Mouse (Mus musculus) MEL (cell line): ENCODE data around the gene Dock3. TPM values are rescaled to one million over a fixed set of nuclear protein-coding genes. Genes with fewer than 3 reads are reported as not detected.

Experiments used
- DNase-seq: peaks from one replicate; pipeline ENCODE4 v3.0.0; 2011; ENCODE audit warnings: low read depth, low spot score
- H3K27ac ChIP-seq: 2 replicates; pipeline ENCODE4 v1.5.1; 2012; ENCODE audit warnings: low read depth, mild to moderate bottlenecking, control low read depth, low read length, moderate library complexity; ENCODE audit not compliant: control insufficient read depth
- H3K27me3 ChIP-seq, 2 experiments: fragments of 150-350 bp in 1 of 2; sonication (generic) in 1 of 2; 2 replicates each; pipeline ENCODE4 v1.6.1; 2012; ENCODE audit warnings: low read length in 2 of 2, mild to moderate bottlenecking in 2 of 2, improper control_type of control experiment in 1 of 2, moderate library complexity in 1 of 2; ENCODE audit not compliant: insufficient read depth in 2 of 2, control insufficient read depth in 1 of 2
- H3K36me3 ChIP-seq, 2 experiments: 2 replicates each; pipeline ENCODE4 v1.6.1; 2012 to 2014; ENCODE audit warnings: low read length in 2 of 2, improper control_type of control experiment in 1 of 2, inconsistent platforms in 1 of 2, mild to moderate bottlenecking in 1 of 2; ENCODE audit not compliant: insufficient read depth in 2 of 2, control insufficient read depth in 1 of 2
- H3K4me1 ChIP-seq, 2 experiments: fragments of 150-350 bp in 1 of 2; sonication (generic) in 1 of 2; 2 replicates each; pipeline ENCODE4 v1.6.1; 2012; ENCODE audit warnings: low read length in 2 of 2, improper control_type of control experiment in 1 of 2, mild to moderate bottlenecking in 1 of 2; ENCODE audit not compliant: insufficient read depth in 2 of 2, control insufficient read depth in 1 of 2
- H3K4me3 ChIP-seq, 2 experiments: fragments of 150-350 bp in 1 of 2; sonication (generic) in 1 of 2; 2 replicates each; pipeline ENCODE4 v1.5.1; 2012; ENCODE audit warnings: low read depth in 2 of 2, low read length in 2 of 2, mild to moderate bottlenecking in 2 of 2, moderate library complexity in 2 of 2, control low read depth in 1 of 2, improper control_type of control experiment in 1 of 2; ENCODE audit not compliant: control insufficient read depth in 1 of 2, insufficient read depth in 1 of 2
- H3K79me2 ChIP-seq: 2 replicates; pipeline ENCODE4 v1.6.1; 2012; ENCODE audit warnings: mild to moderate bottlenecking, low read length, moderate library complexity; ENCODE audit not compliant: control insufficient read depth, poor library complexity, insufficient read depth
- H3K9ac ChIP-seq: 2 replicates; pipeline ENCODE4 v1.6.1; 2012; ENCODE audit warnings: low read depth, mild to moderate bottlenecking, control low read depth, low read length, moderate library complexity; ENCODE audit not compliant: control insufficient read depth, poor library complexity, severe bottlenecking
- H3K9me3 ChIP-seq: fragments of 150-350 bp; sonication (generic); replicated peaks from 2 replicates; pipeline ENCODE4 v1.6.1; 2012; ENCODE audit warnings: mild to moderate bottlenecking, low read length, improper control_type of control experiment, moderate library complexity; ENCODE audit not compliant: insufficient read depth
- BHLHE40 ChIP-seq: IDR thresholded peaks from 2 replicates; pipeline ENCODE4 v1.6.1; 2012; ENCODE audit warnings: low read depth, mild to moderate bottlenecking, inconsistent platforms, low read length, improper control_type of control experiment, borderline replicate concordance
- CHD1 ChIP-seq: IDR thresholded peaks from 2 replicates; pipeline ENCODE4 v1.6.1; 2012; ENCODE audit warnings: low read depth, mild to moderate bottlenecking, inconsistent platforms, low read length, improper control_type of control experiment
- CHD2 ChIP-seq: IDR thresholded peaks from 2 replicates; pipeline ENCODE4 v1.6.1; 2011; ENCODE audit warnings: low read length, improper control_type of control experiment
- E2F4 ChIP-seq: IDR thresholded peaks from 2 replicates; pipeline ENCODE4 v1.6.1; 2011; ENCODE audit warnings: low read depth, low read length, improper control_type of control experiment, borderline replicate concordance
- ELF1 ChIP-seq: IDR thresholded peaks from 2 replicates; pipeline ENCODE4 v1.6.1; 2014; ENCODE audit warnings: low read depth, mild to moderate bottlenecking, inconsistent platforms, low read length, improper control_type of control experiment, moderate library complexity
- ETS1 ChIP-seq: IDR thresholded peaks from 2 replicates; pipeline ENCODE4 v1.6.1; 2012; ENCODE audit warnings: low read depth, mild to moderate bottlenecking, inconsistent platforms, low read length, improper control_type of control experiment, moderate library complexity
- GABPA ChIP-seq: IDR thresholded peaks from 2 replicates; pipeline ENCODE4 v1.6.1; 2012; ENCODE audit warnings: low read depth, mild to moderate bottlenecking, inconsistent platforms, low read length, improper control_type of control experiment, moderate library complexity
- JUND ChIP-seq: IDR thresholded peaks from 2 replicates; pipeline ENCODE4 v1.6.1; 2011; ENCODE audit warnings: low read depth, mild to moderate bottlenecking, improper control_type of control experiment, low read length
- KAT2A ChIP-seq: conservative IDR thresholded peaks from 2 replicates; pipeline ENCODE4 v1.6.1; 2012; ENCODE audit warnings: low read depth, low read length, improper control_type of control experiment, inconsistent platforms
- MAFK ChIP-seq: IDR thresholded peaks from 2 replicates; pipeline ENCODE4 v1.6.1; 2011; ENCODE audit warnings: low read depth, mild to moderate bottlenecking, low read length, improper control_type of control experiment, borderline replicate concordance
- MAX ChIP-seq: IDR thresholded peaks from 2 replicates; pipeline ENCODE4 v1.6.1; 2011; ENCODE audit warnings: low read length, improper control_type of control experiment
- MAZ ChIP-seq: IDR thresholded peaks from 2 replicates; pipeline ENCODE4 v1.6.1; 2012; ENCODE audit warnings: low read depth, mild to moderate bottlenecking, inconsistent platforms, low read length, improper control_type of control experiment
- MEF2A ChIP-seq: IDR thresholded peaks from 2 replicates; pipeline ENCODE4 v1.6.1; 2014; ENCODE audit warnings: low read depth, mild to moderate bottlenecking, inconsistent platforms, low read length, improper control_type of control experiment; ENCODE audit not compliant: poor library complexity, insufficient replicate concordance, severe bottlenecking; ENCODE audit errors: extremely low read depth
- MYB ChIP-seq: IDR thresholded peaks from 2 replicates; pipeline ENCODE4 v1.6.1; 2011; ENCODE audit warnings: mild to moderate bottlenecking, low read depth, low read length, improper control_type of control experiment
- NELFE ChIP-seq: IDR thresholded peaks from 2 replicates; pipeline ENCODE4 v1.6.1; 2011; ENCODE audit warnings: low read depth, low read length, improper control_type of control experiment
- NRF1 ChIP-seq: IDR thresholded peaks from 2 replicates; pipeline ENCODE4 v1.6.1; 2014; ENCODE audit warnings: low read depth, mild to moderate bottlenecking, inconsistent platforms, low read length, improper control_type of control experiment, moderate library complexity; ENCODE audit not compliant: poor library complexity, insufficient read depth, severe bottlenecking
- POLR2AphosphoS5 ChIP-seq: IDR thresholded peaks from 2 replicates; pipeline ENCODE4 v1.6.1; 2012; ENCODE audit warnings: low read depth, borderline replicate concordance, mild to moderate bottlenecking, inconsistent platforms, low read length, moderate library complexity, mixed read lengths
- RCOR1 ChIP-seq: IDR thresholded peaks from 2 replicates; pipeline ENCODE4 v1.6.1; 2012; ENCODE audit warnings: low read depth, mild to moderate bottlenecking, inconsistent platforms, low read length, improper control_type of control experiment
- SIN3A ChIP-seq: IDR thresholded peaks from 2 replicates; pipeline ENCODE4 v1.6.1; 2012; ENCODE audit warnings: low read length, improper control_type of control experiment, inconsistent platforms
- TAL1 ChIP-seq: IDR thresholded peaks from 2 replicates; pipeline ENCODE4 v1.6.1; 2012; ENCODE audit warnings: mild to moderate bottlenecking, inconsistent platforms, low read length, moderate library complexity, mixed read lengths
- TBP ChIP-seq: IDR thresholded peaks from 2 replicates; pipeline ENCODE4 v1.8.0; 2011; ENCODE audit warnings: low read depth, low read length, improper control_type of control experiment
- TCF12 ChIP-seq: IDR thresholded peaks from 2 replicates; pipeline ENCODE4 v1.6.1; 2014; ENCODE audit warnings: low read depth, mild to moderate bottlenecking, inconsistent platforms, low read length, improper control_type of control experiment, moderate library complexity
- UBTF ChIP-seq: IDR thresholded peaks from 2 replicates; pipeline ENCODE4 v1.6.1; 2012; ENCODE audit warnings: low read depth, mild to moderate bottlenecking, inconsistent platforms, low read length, improper control_type of control experiment, moderate library complexity, borderline replicate concordance; ENCODE audit not compliant: insufficient read depth
- USF2 ChIP-seq, 2 experiments: IDR thresholded peaks; 2 replicates each; pipeline ENCODE4 v1.6.1; 2011 to 2012; ENCODE audit warnings: improper control_type of control experiment in 2 of 2, low read length in 2 of 2, borderline replicate concordance in 1 of 2, inconsistent platforms in 1 of 2, low read depth in 1 of 2, mild to moderate bottlenecking in 1 of 2; ENCODE audit not compliant: insufficient read depth in 1 of 2
- ZKSCAN1 ChIP-seq: IDR thresholded peaks from 2 replicates; pipeline ENCODE4 v1.6.1; 2012; ENCODE audit warnings: low read depth, mild to moderate bottlenecking, inconsistent platforms, low read length, improper control_type of control experiment, moderate library complexity
- ZMIZ1 ChIP-seq: IDR thresholded peaks from 2 replicates; pipeline ENCODE4 v1.6.1; 2012; ENCODE audit warnings: low read depth, mild to moderate bottlenecking, inconsistent platforms, low read length, improper control_type of control experiment, moderate library complexity
- ZNF384 ChIP-seq: IDR thresholded peaks from 2 replicates; pipeline ENCODE4 v1.6.1; 2012; ENCODE audit warnings: low read depth, mild to moderate bottlenecking, inconsistent platforms, low read length, improper control_type of control experiment
- polyA plus RNA-seq, 2 experiments: library from polyadenylated mRNA; stranded (reverse) in 1 of 2; unstranded in 1 of 2; fragments of >175 nt in 1 of 2; fragments of >200 nt in 1 of 2; gene quantifications; 2 replicates each; pipeline versions ENCODE4 v1.2.1 to v1.2.4; 2012; ENCODE audit warnings: low replicate concordance in 2 of 2, low read depth in 1 of 2; ENCODE audit not compliant: insufficient read length in 2 of 2, insufficient read depth in 1 of 2, missing spikeins in 1 of 2
- total RNA-seq: library from RNA; depleted of rRNA; stranded (reverse); fragments of 300-350 nt; gene quantifications from 2 replicates; pipeline ENCODE4 v1.2.3, GENCODE M21; 2012; rRNA removed

The Dock3 gene
- total RNA-seq (0.08 TPM in 1 of 2 replicates, not detected in the other), polyA plus RNA-seq (under 1 TPM in 1 of 2 experiments, not detected in 1; 0.03 TPM)

DNA sequence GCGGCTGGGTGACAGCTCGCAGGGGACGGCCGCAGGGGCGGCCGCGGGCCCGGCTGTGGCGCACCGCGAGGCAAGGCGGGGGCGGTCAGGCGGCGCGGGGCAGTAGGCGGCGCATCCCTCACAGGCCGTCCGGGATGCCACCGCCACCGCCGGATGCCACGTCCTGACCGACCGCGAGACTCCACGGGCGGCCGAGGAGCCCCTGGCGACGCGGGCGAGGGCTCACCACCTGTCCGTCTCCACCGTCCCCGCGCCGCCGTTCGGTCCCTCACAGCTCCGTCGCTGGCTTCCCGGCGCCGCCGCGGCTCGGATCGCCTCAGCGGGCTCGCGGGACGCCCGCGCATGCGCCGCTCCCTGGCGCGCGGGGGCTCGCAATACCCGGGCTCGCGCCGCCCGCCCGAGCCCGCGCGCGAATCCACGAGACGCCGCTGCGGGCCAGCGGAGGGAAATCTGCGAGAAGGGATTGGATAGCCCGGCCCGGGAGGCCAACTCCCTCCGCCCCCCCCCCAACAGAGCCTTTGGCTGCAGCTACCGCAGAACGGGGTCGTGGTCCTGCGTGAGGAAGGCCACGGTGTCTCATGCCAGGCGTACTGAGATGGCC is at the start of gene Dock3:
Gene Dock3 (minus strand): TSS at position 371 of the 601 bp plus-strand sequence.
- no peak for TF ChIP-seq KAT2A
- no peak for TF ChIP-seq MAX
- no peak for TF ChIP-seq CHD1
- no peak for TF ChIP-seq E2F4
- TF ChIP-seq MAFK: no peak
- no peak for TF ChIP-seq GABPA
- TF ChIP-seq TBP: no peak
- no peaks in the 10 kb centered on the region for H3K36me3 ChIP-seq
- H3K79me2 ChIP-seq: no peaks in the 10 kb centered on the region
- no peak within 1 kb of the TSS for H3K27ac ChIP-seq
- no peak for DNase-seq
- no peak within 1 kb of the TSS for H3K9ac ChIP-seq
- no peaks in the 10 kb centered on the region for H3K9me3 ChIP-seq
- no peak within 1 kb of the TSS for H3K4me3 ChIP-seq
- H3K27me3 ChIP-seq: peaks cover 10 to 16% of the 10 kb centered on the region in 2 experiments
- no peaks in the 10 kb centered on the region for H3K4me1 ChIP-seq

DNA sequence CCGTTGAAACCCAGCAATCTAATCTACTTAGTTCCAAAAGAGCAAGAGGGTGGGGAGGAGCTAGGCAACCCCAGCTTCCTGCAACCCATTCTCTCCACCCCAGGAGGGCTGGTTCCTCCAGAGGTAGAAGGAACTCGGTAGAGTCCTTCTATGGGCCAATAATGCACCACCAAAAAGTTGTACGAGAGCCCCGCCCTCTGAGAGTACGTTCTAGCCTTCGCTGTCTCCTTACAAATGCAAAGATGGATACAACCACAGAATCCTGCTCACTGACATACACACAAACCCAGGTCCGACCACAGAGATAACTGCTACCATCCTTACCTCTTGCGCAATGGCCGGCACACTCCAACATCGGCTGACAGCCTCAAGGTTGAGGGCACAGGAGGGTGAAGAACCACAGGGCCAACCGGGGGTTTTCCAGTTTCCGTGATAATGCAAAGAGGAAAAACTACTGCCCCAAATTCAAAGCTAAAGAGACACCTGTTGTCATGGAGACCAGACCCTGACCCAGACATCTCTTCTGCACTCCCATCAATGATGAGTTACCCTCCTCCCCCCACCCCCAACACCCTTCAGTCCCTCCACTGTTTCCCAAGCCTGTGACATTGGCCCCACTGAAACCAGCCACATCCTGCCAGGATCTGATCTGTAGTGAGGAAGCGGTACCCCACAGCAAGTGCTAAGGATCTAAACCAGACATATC is 48.8 kb upstream of the Dock3 start:
- H3K27ac ChIP-seq: peak overlapping the region; percentile 86
- H3K9me3 ChIP-seq: no peaks in the 10 kb centered on the region
- H3K4me1 ChIP-seq: peaks cover 15 to 36% of the 10 kb centered on the region in 2 experiments
- H3K79me2 ChIP-seq: no peaks in the 10 kb centered on the region
- H3K27me3 ChIP-seq: no peaks in the 10 kb centered on the region
- peak overlapping the region; percentile 52 to 70 for H3K4me3 ChIP-seq
- peak; percentile 90 for DNase-seq
- peak overlapping the region; percentile 60 for H3K9ac ChIP-seq
- peaks cover 0 to 19% of the 10 kb centered on the region in 2 experiments; a peak in 3 of 4 replicates for H3K36me3 ChIP-seq
- TF ChIP-seq KAT2A (no peak), TAL1 (no peak), USF2 (IDR thresholded peaks at IDR 0.05; ENCODE audit: borderline replicate concordance in 1 of 2, insufficient read depth in 1 of 2, low read depth in 1 of 2, low read length in 2 of 2) (no peak), CHD2 (no peak), NRF1 (no peak), MYB (no peak), ZMIZ1 (no peak), NELFE (peak; percentile 1; the same call in 1 of the 2 replicates), TCF12 (no peak), POLR2AphosphoS5 (no peak), MEF2A (no peak), MAZ (0 out of 2 replicates have a peak, but pooled peaks have one; percentile 44), JUND (no peak), ETS1 (peak; percentile 13; the same call in 1 of the 2 replicates), ELF1 (peak; percentile 54; the same call in 1 of the 2 replicates), SIN3A (0 out of 2 replicates have a peak, but pooled peaks have one; percentile 43), CHD1 (no peak), RCOR1 (no peak), ZKSCAN1 (no peak), BHLHE40 (no peak), ZNF384 (no peak), UBTF (no peak), E2F4 (no peak)
